Mouse (Mus musculus) small intestine, adult 2 months (tissue): Measurements from ENCODE around the gene S100a10. TPM values are rescaled to one million over a fixed set of nuclear protein-coding genes. Genes with fewer than 3 reads are reported as not detected.
A peak's percentile ranks its signal among the peaks of the same experiment; 100 is the strongest.

ENCODE experiments used
- H3K27ac ChIP-seq: fragments of 200-500 bp; 2 replicates; pipeline ENCODE4 v1.5.1; 2012; ENCODE audit warnings: low read depth, low read length, control low read depth, inconsistent platforms; ENCODE audit not compliant: insufficient read depth
- H3K27me3 ChIP-seq: fragments of 200-500 bp; 2 replicates; pipeline ENCODE4 v1.6.1; 2012; ENCODE audit warnings: mild to moderate bottlenecking, moderate library complexity, low read length, inconsistent platforms; ENCODE audit not compliant: control insufficient read depth, insufficient read depth
- H3K36me3 ChIP-seq: fragments of 200-500 bp; 2 replicates; pipeline ENCODE4 v1.6.1; 2012; ENCODE audit warnings: mild to moderate bottlenecking, low read length, control low read depth, inconsistent platforms; ENCODE audit not compliant: control insufficient read depth, insufficient read depth
- H3K4me1 ChIP-seq: fragments of 200-500 bp; 2 replicates; pipeline ENCODE4 v1.6.1; 2012; ENCODE audit warnings: low read length, inconsistent platforms, mixed read lengths; ENCODE audit not compliant: control insufficient read depth, insufficient read depth, insufficient read length
- H3K4me3 ChIP-seq: fragments of 200-500 bp; 2 replicates; pipeline ENCODE4 v1.5.1; 2012; ENCODE audit warnings: low read depth, mild to moderate bottlenecking, control low read depth, inconsistent platforms, low read length, moderate library complexity
- CTCF ChIP-seq: fragments of 200-500 bp; IDR thresholded peaks from 2 replicates; pipeline ENCODE4 v1.5.1; 2012; ENCODE audit warnings: low read depth, mild to moderate bottlenecking, control low read depth, inconsistent platforms, low read length, moderate library complexity, mixed read lengths; ENCODE audit not compliant: insufficient replicate concordance, insufficient read length; ENCODE audit errors: extremely low read depth
- POLR2A ChIP-seq: fragments of 200-500 bp; IDR thresholded peaks from 2 replicates; pipeline ENCODE4 v1.6.1; 2012; ENCODE audit warnings: low read depth, mild to moderate bottlenecking, control low read depth, inconsistent platforms, low read length, moderate library complexity
- WGBS: fragments of 180-500 bp; shearing (Covaris S2); methylation state at CpG from one replicate; pipeline ENCODE4 v1.1.7; 2018; 5-methylcytosine and 5-hydroxymethylcytosine counted together
- polyA plus RNA-seq: library from polyadenylated mRNA; depleted of rRNA; stranded (reverse); fragments of >200 nt; gene quantifications from 2 replicates; pipeline ENCODE4 v1.2.3, GENCODE M21; 2012; rRNA removed

The S100a10 gene
- 43.4 and 172 TPM in 2 replicates for polyA plus RNA-seq

GRCm38 (mm10) chr3:93554981-93555877, at the start of gene S100a10:
S100a10 (plus strand) TSS chr3:93555080.
- Histone ChIP-seq H3K36me3 (peaks cover 21% of the 10 kb centered on the region; the same call in 1 of the 2 replicates), H3K4me3 (peak within 1 kb of the TSS; percentile 76), H3K27me3 (no peaks in the 10 kb centered on the region), H3K27ac (peak within 1 kb of the TSS; percentile 99), H3K4me1 (peaks cover 24% of the 10 kb centered on the region)
- TF ChIP-seq CTCF = no peak
- peak; percentile 97 for TF ChIP-seq POLR2A
- under 1% methylated on average over 37 of the region's 39 CpGs for WGBS

GRCm38 (mm10) chr3:93505960-93506863, 48.7 kb upstream of the S100a10 start:
- WGBS = 20% methylated on average over 30 of the region's 30 CpGs
- H3K4me1 ChIP-seq = peaks cover 1% of the 10 kb centered on the region; the same call in 1 of the 2 replicates
- peak overlapping the region; percentile 55 for H3K4me3 ChIP-seq
- peak overlapping the region; percentile 47 for H3K27ac ChIP-seq
- no peaks in the 10 kb centered on the region for H3K36me3 ChIP-seq
- no peaks in the 10 kb centered on the region for H3K27me3 ChIP-seq
- TF ChIP-seq POLR2A (no peak), CTCF (no peak)

GRCm38 (mm10) chr3:93506881-93507325, 48.0 kb upstream of the S100a10 start:
- WGBS = 41% methylated on average over 5 of the region's 5 CpGs
- Histone ChIP-seq H3K4me3 (peak overlapping the region; percentile 55; the same call in 1 of the 2 replicates), H3K27me3 (no peaks in the 10 kb centered on the region), H3K4me1 (peaks cover 1% of the 10 kb centered on the region; the same call in 1 of the 2 replicates), H3K36me3 (no peaks in the 10 kb centered on the region), H3K27ac (peak overlapping the region; percentile 47; the same call in 1 of the 2 replicates)
- no peak for TF ChIP-seq CTCF
- TF ChIP-seq POLR2A = no peak

- TF ChIP-seq POLR2A = no peak
- no peak for TF ChIP-seq CTCF
- WGBS = 50% methylated on average over 1 of the region's 1 CpGs
- no peak overlapping the region for H3K27ac ChIP-seq
These were observed 45.6 kb upstream of the S100a10 start for GRCm38 (mm10) chr3:93509301-93509700.

GRCm38 (mm10) chr3:93511036-93511435, 43.8 kb upstream of the S100a10 start:
- Histone ChIP-seq H3K4me1 (peaks cover 1% of the 10 kb centered on the region; the same call in 1 of the 2 replicates), H3K36me3 (no peaks in the 10 kb centered on the region), H3K4me3 (no peak overlapping the region), H3K27ac (no peak overlapping the region), H3K27me3 (no peaks in the 10 kb centered on the region)
- 66% methylated on average over 1 of the region's 1 CpGs for WGBS
- TF ChIP-seq CTCF (no peak), POLR2A (no peak)

More at GRCm38 (mm10) chr3:93509301-93509700, 45.6 kb upstream of the S100a10 start:
- peaks cover 1% of the 10 kb centered on the region; the same call in 1 of the 2 replicates for H3K4me1 ChIP-seq
- no peaks in the 10 kb centered on the region for H3K36me3 ChIP-seq
- no peaks in the 10 kb centered on the region for H3K27me3 ChIP-seq
- H3K4me3 ChIP-seq = no peak overlapping the region

- peaks cover 1% of the 10 kb centered on the region; the same call in 1 of the 2 replicates for H3K4me1 ChIP-seq
- no peak overlapping the region for H3K27ac ChIP-seq
- H3K27me3 ChIP-seq = no peaks in the 10 kb centered on the region
- H3K36me3 ChIP-seq = no peaks in the 10 kb centered on the region
- 91% methylated on average over 1 of the region's 1 CpGs for WGBS
- H3K4me3 ChIP-seq = no peak overlapping the region
- TF ChIP-seq POLR2A (no peak), CTCF (no peak)
These were observed 43.1 kb upstream of the S100a10 start for GRCm38 (mm10) chr3:93511801-93512200.
